Mouse (Mus musculus): ENCODE measurements around the gene Adcy1.
A peak's percentile ranks its signal among the peaks of the same experiment; 100 is the strongest.

DNA sequence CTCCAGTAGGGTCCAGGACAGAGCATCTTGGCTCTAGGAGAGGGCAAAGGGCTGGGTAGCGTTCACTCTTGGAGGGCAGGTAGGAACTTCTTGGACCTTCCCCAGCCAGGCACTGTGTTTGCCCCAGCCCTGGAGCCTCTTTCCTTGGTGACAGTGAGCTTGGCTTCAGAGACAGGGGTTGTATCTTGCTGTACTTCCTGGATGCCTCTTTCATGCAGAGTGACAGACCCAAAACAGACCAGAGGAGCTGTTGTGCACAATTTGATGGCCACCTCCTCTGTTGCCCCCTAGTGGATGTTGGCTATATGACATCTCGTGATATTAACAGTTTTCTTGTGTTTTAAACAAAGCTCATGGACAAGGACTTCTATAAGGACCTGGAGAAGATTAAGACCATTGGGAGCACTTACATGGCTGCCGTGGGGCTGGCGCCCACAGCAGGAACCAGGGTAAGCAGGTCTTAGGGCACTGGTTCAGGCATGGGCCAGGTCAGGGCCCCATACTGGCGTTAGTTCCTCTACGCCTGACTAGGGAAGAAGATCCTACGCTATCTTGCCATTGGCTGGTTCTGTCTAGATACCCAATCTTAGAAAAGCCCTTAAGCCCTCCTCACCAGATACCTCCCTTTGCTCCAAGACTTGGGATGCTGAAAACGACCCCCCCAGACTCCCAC, 98.3 kb downstream of the Adcy1 start:
- TF ChIP-seq CTCF (IDR thresholded peaks at IDR 0.05; ENCODE audit: low read depth, low read length) (peak; percentile 10; the same call in 1 of the 2 replicates), POLR2A (IDR thresholded peaks at IDR 0.05; ENCODE audit: borderline replicate concordance, low read depth, low read length) (no peak)

All from bone marrow macrophage, adult 2 months (primary cell).